Mouse (Mus musculus) kidney, adult 2 months (tissue): ENCODE measurements around the gene Pced1b. TPM values are rescaled to one million over a fixed set of nuclear protein-coding genes. Genes with fewer than 3 reads are reported as not detected.

Experiments used
- DNase-seq: peaks from one replicate; pipeline ENCODE4 v3.0.0; 2021
- H3K27ac ChIP-seq: fragments of 200-500 bp; 2 replicates; pipeline ENCODE4 v1.5.1; 2012; ENCODE audit warnings: low read depth, low read length, control low read depth, inconsistent platforms; ENCODE audit not compliant: insufficient read depth
- H3K27me3 ChIP-seq: fragments of 200-500 bp; replicated peaks from 2 replicates; pipeline ENCODE4 v1.6.1; 2012; ENCODE audit warnings: mild to moderate bottlenecking, moderate library complexity, low read length, inconsistent platforms; ENCODE audit not compliant: control insufficient read depth, insufficient read depth
- H3K36me3 ChIP-seq: fragments of 200-500 bp; 2 replicates; pipeline ENCODE4 v1.6.1; 2012; ENCODE audit warnings: mild to moderate bottlenecking, moderate library complexity, low read length, inconsistent platforms; ENCODE audit not compliant: control insufficient read depth, insufficient read depth
- H3K4me1 ChIP-seq: fragments of 200-500 bp; 2 replicates; pipeline ENCODE4 v1.6.1; 2011; ENCODE audit warnings: low read length; ENCODE audit not compliant: control insufficient read depth, insufficient read depth
- H3K4me3 ChIP-seq: fragments of 200-500 bp; 2 replicates; pipeline ENCODE4 v1.5.1; 2011; ENCODE audit warnings: mild to moderate bottlenecking, low read depth, low read length, control low read depth; ENCODE audit not compliant: insufficient read depth
- CTCF ChIP-seq: fragments of 200-500 bp; conservative IDR thresholded peaks from 2 replicates; pipeline ENCODE4 v1.5.1; 2011; ENCODE audit warnings: low read depth, mild to moderate bottlenecking, control low read depth, low read length, moderate library complexity, mixed read lengths; ENCODE audit not compliant: insufficient read depth, insufficient read length
- POLR2A ChIP-seq: fragments of 200-500 bp; IDR thresholded peaks from one replicate; pipeline ENCODE4 v1.6.1; 2011; ENCODE audit warnings: low read depth, low read length, control low read depth
- WGBS: fragments of 180-500 bp; shearing (Covaris S2); methylation state at CpG from one replicate; pipeline ENCODE4 v1.1.7; 2018; 5-methylcytosine and 5-hydroxymethylcytosine counted together
- polyA plus RNA-seq: library from polyadenylated mRNA; depleted of rRNA; stranded (reverse); fragments of >200 nt; gene quantifications from 2 replicates; pipeline ENCODE4 v1.2.3, GENCODE M21; 2012

Pced1b gene
- polyA plus RNA-seq, 1 experiment = 8.2 TPM

GRCm38 (mm10) chr15:97288690-97289089 is 41.8 kb downstream of the Pced1b start:
- Histone ChIP-seq H3K27me3 (no peaks in the 10 kb centered on the region), H3K4me1 (no peaks in the 10 kb centered on the region), H3K4me3 (no peak overlapping the region), H3K36me3 (no peaks in the 10 kb centered on the region), H3K27ac (no peak overlapping the region)
- DNase-seq = no peak
- TF ChIP-seq POLR2A (no peak), CTCF (no peak)
- 79% methylated on average over 13 of the region's 13 CpGs for WGBS

- Histone ChIP-seq H3K27me3 (no peaks in the 10 kb centered on the region), H3K36me3 (no peaks in the 10 kb centered on the region), H3K4me3 (no peak overlapping the region), H3K27ac (no peak overlapping the region), H3K4me1 (no peaks in the 10 kb centered on the region)
- DNase-seq = no peak
- TF ChIP-seq CTCF (no peak), POLR2A (no peak)
- 83% methylated on average over 4 of the region's 4 CpGs for WGBS
These were observed 42.3 kb downstream of the Pced1b start for GRCm38 (mm10) chr15:97289176-97289575.

- H3K27ac ChIP-seq = no peak overlapping the region
- no peak for TF ChIP-seq POLR2A
- TF ChIP-seq CTCF = no peak
- DNase-seq = no peak
- H3K27me3 ChIP-seq = no peaks in the 10 kb centered on the region
- H3K36me3 ChIP-seq = no peaks in the 10 kb centered on the region
- H3K4me1 ChIP-seq = no peaks in the 10 kb centered on the region
- 81% methylated on average over 6 of the region's 6 CpGs for WGBS
- H3K4me3 ChIP-seq = no peak overlapping the region
These were observed 43.4 kb downstream of the Pced1b start for GRCm38 (mm10) chr15:97290351-97290750.

GRCm38 (mm10) chr15:97291291-97292050 is 44.6 kb downstream of the Pced1b start:
- no peak overlapping the region for H3K4me3 ChIP-seq
- DNase-seq = peak; percentile 63
- no peaks in the 10 kb centered on the region for H3K4me1 ChIP-seq
- 0 out of 2 replicates have a peak overlapping the region, but pooled peaks have one; percentile 33 for H3K27ac ChIP-seq
- no peaks in the 10 kb centered on the region for H3K36me3 ChIP-seq
- no peak for TF ChIP-seq CTCF
- no peaks in the 10 kb centered on the region for H3K27me3 ChIP-seq
- 76% methylated on average over 21 of the region's 21 CpGs for WGBS

GRCm38 (mm10) chr15:97307935-97308334 is 61.0 kb downstream of the Pced1b start:
- WGBS = 86% methylated on average over 9 of the region's 9 CpGs
- H3K36me3 ChIP-seq = no peaks in the 10 kb centered on the region
- no peak overlapping the region for H3K4me3 ChIP-seq
- H3K27me3 ChIP-seq = no peaks in the 10 kb centered on the region
- TF ChIP-seq POLR2A = no peak
- TF ChIP-seq CTCF = no peak
- no peak for DNase-seq
- no peaks in the 10 kb centered on the region for H3K4me1 ChIP-seq
- H3K27ac ChIP-seq = no peak overlapping the region

- TF ChIP-seq CTCF (no peak), POLR2A (no peak)
- 100% methylated on average over 2 of the region's 2 CpGs for WGBS
- Histone ChIP-seq H3K36me3 (no peaks in the 10 kb centered on the region), H3K4me1 (no peaks in the 10 kb centered on the region), H3K27me3 (no peaks in the 10 kb centered on the region), H3K27ac (no peak overlapping the region), H3K4me3 (no peak overlapping the region)
- no peak for DNase-seq
These were observed 62.6 kb downstream of the Pced1b start for GRCm38 (mm10) chr15:97309533-97309932.

- TF ChIP-seq POLR2A (no peak), CTCF (no peak)
- WGBS = 88% methylated on average over 9 of the region's 9 CpGs
- H3K27ac ChIP-seq = no peak overlapping the region
- DNase-seq = no peak
- no peaks in the 10 kb centered on the region for H3K36me3 ChIP-seq
- no peak overlapping the region for H3K4me3 ChIP-seq
- H3K4me1 ChIP-seq = no peaks in the 10 kb centered on the region
- H3K27me3 ChIP-seq = no peaks in the 10 kb centered on the region
These were observed 63.3 kb downstream of the Pced1b start for GRCm38 (mm10) chr15:97310251-97310650.

- WGBS = 78% methylated on average over 7 of the region's 7 CpGs
- H3K27ac ChIP-seq = no peak overlapping the region
- H3K27me3 ChIP-seq = no peaks in the 10 kb centered on the region
- no peaks in the 10 kb centered on the region for H3K36me3 ChIP-seq
- DNase-seq = no peak
- H3K4me3 ChIP-seq = no peak overlapping the region
- no peak for TF ChIP-seq POLR2A
- no peak for TF ChIP-seq CTCF
- H3K4me1 ChIP-seq = no peaks in the 10 kb centered on the region
These were observed 64.3 kb downstream of the Pced1b start for GRCm38 (mm10) chr15:97311211-97311610.
